Mouse (Mus musculus) ES-CJ7 (cell line): Measurements from ENCODE around the gene Nr6a1.
A peak's percentile ranks its signal among the peaks of the same experiment; 100 is the strongest.

Source experiments
- DNase-seq: peaks from one replicate; pipeline ENCODE4 v3.0.0; 2011; ENCODE audit warnings: low read depth, low spot score

Gene Nr6a1

GRCm38 (mm10) chr2:38927115-38927979, at the start of gene Nr6a1:
Gene Nr6a1, minus strand, starts transcription at chr2:38927688.
- DNase-seq: peak; percentile 66

GRCm38 (mm10) chr2:38975941-38976805, 48.7 kb upstream of the Nr6a1 start:
- peak; percentile 20 for DNase-seq

- DNase-seq: peak; percentile 32
These were observed 47.7 kb upstream of the Nr6a1 start for GRCm38 (mm10) chr2:38975181-38975580.

DNA sequence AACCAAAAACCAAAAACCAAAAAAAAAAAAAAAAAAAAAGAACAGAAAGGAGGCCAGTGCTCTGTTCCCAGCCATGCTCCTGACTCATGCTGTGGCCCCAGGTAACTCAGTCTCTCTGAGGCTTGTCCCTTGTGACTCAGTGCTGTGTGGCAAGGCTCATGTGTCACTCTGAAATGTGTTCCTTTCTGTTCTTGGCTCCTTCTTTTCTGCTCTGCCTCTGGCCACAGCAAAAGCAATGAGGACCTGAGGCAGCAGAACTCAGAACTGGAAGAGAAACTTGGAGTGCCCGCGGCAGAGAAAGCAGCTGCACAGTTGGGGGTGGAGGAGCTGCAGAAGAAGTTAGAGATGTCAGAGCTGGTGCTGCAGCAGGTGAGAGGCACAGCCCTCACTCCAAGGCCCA, 46.7 kb upstream of the Nr6a1 start:
- DNase-seq: no peak

DNA sequence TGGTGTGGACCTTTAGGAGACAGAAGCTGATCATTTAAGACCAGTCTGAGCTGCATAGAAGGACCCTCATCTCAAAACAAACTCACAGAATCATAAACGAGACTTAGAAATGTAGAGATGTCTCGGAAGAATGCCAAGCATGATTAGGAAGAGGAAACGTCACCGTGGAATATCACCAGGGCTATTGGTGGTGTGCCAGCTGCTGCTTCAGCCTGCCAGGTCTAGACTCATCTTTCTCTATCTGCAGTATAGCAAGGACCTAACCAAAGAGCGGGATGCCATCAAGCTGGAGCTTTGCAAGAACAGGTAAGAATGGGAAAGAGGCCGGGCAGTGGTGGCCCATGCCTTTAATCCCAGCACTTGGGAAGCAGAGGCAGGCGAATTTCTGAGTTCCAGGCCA, 46.2 kb upstream of the Nr6a1 start:
- DNase-seq: no peak

DNA sequence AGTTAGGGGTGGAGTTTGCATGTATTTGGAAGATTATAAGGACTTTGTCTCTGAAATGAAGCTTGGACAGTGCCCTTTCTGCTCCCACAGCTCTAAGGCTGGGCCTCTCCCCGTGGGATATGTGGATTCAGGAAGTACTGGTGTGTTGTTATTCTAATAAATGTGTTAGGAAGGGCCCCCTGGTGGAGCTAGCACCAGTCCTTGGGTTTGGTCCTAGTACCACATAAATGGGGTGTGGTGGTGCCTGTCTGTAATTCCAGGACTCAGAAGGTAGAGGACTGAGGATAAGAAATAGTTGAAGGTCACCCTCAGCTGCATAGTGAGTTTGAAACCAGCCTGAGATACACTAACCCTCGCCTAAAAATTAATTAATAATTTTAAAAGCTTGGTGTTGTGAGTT, 45.7 kb upstream of the Nr6a1 start:
- peak; percentile 41 for DNase-seq

- no peak for DNase-seq
These were observed 42.6 kb upstream of the Nr6a1 start for GRCm38 (mm10) chr2:38970057-38970456.

GRCm38 (mm10) chr2:38969650-38970049, 42.2 kb upstream of the Nr6a1 start:
- no peak for DNase-seq

GRCm38 (mm10) chr2:38964198-38964597, 36.7 kb upstream of the Nr6a1 start:
- DNase-seq: no peak

DNA sequence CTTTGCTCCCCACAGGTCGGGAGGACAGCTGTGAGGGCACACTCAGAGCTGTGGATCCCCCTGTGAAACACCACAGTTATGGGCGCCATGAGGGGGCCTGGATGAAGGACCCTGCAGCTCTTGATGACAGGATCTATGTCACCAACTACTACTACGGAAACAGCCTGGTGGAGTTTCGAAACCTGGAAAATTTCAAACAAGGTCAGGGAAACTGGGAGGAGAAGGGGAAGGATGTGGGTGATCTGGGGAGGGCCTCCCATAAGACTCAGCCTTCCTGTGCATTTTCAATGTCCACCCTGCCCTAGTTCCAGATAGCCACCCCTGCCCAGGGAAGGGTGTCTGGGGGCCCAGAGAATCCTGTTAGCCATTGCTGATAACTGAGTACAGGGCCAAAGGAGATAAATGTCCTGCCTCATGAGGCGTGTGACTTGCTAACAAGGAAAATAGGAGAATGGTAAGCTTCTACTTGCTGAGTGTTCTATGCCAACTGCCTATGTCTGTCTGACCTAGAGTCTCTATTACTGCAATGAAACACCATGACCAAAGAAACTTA, 30.3 kb upstream of the Nr6a1 start:
- no peak for DNase-seq

- no peak for DNase-seq
These were observed 28.6 kb upstream of the Nr6a1 start for GRCm38 (mm10) chr2:38956062-38956461.

- no peak for DNase-seq
These were observed 25.8 kb upstream of the Nr6a1 start for GRCm38 (mm10) chr2:38953152-38953883.

GRCm38 (mm10) chr2:38950281-38950719, 22.8 kb upstream of the Nr6a1 start:
- no peak for DNase-seq

DNA sequence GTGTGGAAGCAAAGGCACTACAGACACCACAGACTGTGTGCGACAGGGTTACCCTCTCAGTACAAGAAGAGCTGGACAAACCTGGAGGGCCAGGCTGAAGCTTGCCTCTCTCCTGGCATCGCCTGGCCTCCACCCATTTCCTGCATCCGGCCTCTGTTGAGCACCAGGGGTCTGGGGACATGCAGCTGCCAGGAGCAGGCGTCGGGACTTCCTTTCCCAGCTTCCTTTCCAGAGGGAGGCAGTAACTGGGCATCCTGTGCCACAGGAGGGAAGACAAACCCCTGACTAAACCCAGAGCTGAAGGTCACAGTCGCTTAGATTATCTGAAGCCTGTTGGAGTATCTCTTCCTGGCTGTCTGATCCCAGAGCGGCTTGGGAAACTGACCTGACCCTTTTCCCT, 20.1 kb upstream of the Nr6a1 start:
- no peak for DNase-seq

- no peak for DNase-seq
These were observed 17.1 kb upstream of the Nr6a1 start for GRCm38 (mm10) chr2:38944460-38945161.

DNA sequence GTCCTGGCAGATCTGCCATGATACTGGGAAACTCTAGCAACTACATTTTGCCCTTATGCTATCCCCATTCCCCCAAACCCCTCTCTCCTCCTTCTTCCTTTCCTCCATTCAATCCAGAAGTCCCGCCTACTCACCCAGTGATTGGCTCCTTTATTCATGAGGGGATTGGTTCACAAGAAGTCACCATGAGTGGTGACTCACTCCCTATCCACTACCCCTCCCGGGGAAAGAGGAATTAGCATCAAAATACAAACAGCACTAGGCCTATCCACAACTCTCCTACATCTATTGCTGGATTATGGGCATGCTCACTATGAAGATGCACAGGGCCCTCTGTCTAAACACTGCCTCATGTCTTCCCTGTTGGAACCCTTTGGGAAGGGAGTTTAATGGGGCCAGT, 16.5 kb upstream of the Nr6a1 start:
- peak; percentile 54 for DNase-seq

- DNase-seq: no peak
These were observed 15.7 kb upstream of the Nr6a1 start for GRCm38 (mm10) chr2:38943161-38943560.

- DNase-seq: no peak
These were observed 14.4 kb upstream of the Nr6a1 start for GRCm38 (mm10) chr2:38941898-38942297.

DNA sequence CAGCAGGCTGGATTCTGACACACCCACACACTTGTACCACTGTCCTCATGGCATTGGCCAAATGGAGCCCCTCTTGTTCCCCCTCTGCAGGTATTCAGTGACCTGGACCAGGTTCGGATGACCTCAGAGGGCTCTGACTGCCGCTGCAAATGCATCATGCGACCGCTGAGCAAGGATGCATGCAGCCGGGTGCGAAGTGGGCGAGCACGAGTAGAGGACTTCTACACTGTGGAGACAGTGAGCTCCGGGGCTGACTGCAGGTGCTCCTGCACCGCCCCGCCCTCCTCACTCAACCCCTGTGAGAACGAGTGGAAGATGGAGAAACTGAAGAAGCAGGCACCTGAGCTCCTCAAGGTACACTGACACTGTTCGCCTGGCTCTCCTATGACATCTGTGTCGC, 13.9 kb upstream of the Nr6a1 start:
- no peak for DNase-seq

- peak; percentile 42 for DNase-seq
These were observed 11.6 kb upstream of the Nr6a1 start for GRCm38 (mm10) chr2:38939047-38939446.

DNA sequence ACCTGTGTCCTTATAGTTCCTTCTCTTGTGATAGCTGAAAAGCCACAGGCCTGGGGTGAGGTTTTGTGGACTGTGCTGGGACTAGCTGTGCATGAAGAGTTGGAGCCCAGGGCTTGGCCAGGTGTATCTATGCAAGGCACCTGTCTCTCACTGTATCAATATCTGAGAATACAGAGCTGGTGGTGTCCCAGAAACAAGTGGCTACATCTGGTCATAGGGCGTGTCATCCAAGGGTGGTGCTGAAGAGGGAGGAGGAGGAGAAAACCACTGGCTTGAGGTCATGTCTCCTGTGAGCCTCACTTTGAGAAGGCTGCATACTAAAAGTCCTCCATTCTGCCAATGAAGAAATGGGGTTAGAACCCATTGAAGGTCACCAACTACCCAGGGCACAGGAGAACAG, 10.5 kb upstream of the Nr6a1 start:
- no peak for DNase-seq
